Mouse (Mus musculus) hindbrain, postnatal 0 days (tissue): ENCODE data around the gene Dapk2. TPM values are rescaled to one million over a fixed set of nuclear protein-coding genes. Genes with fewer than 3 reads are reported as not detected.

ENCODE experiments used
- ATAC-seq: fragments of 200-750 bp; cut with Nextera tagmentation; 2 replicates; pipeline ENCODE4 v1.8.0; 2017; ENCODE audit warnings: mild to moderate bottlenecking, moderate TSS enrichment, moderate library complexity
- DNase-seq: peaks from one replicate; pipeline ENCODE4 v3.0.0-alpha.2; 2015; ENCODE audit warnings: low spot score
- H3K27ac ChIP-seq: fragments of 300-500 bp; sonication (generic); 2 replicates; pipeline ENCODE4 v1.5.1; 2014; ENCODE audit warnings: mild to moderate bottlenecking
- H3K27me3 ChIP-seq: fragments of 300-500 bp; sonication (generic); 2 replicates; pipeline ENCODE4 v1.6.1; 2014; ENCODE audit warnings: low read length, mixed read lengths; ENCODE audit not compliant: insufficient read depth
- H3K36me3 ChIP-seq: fragments of 300-500 bp; sonication (generic); 2 replicates; pipeline ENCODE4 v1.6.1; 2014; ENCODE audit warnings: low read length, mixed read lengths; ENCODE audit not compliant: insufficient read depth
- H3K4me1 ChIP-seq: fragments of 300-500 bp; sonication (generic); 2 replicates; pipeline ENCODE4 v1.6.1; 2014; ENCODE audit warnings: antibody characterized with exemption, low read length, mixed read lengths; ENCODE audit not compliant: insufficient read depth
- H3K4me2 ChIP-seq: fragments of 300-500 bp; sonication (generic); 2 replicates; pipeline ENCODE4 v1.6.1; 2014; ENCODE audit warnings: low read depth, mild to moderate bottlenecking, low read length, moderate library complexity, mixed read lengths
- H3K4me3 ChIP-seq: fragments of 300-500 bp; sonication (generic); 2 replicates; pipeline ENCODE4 v1.5.1; 2014; ENCODE audit warnings: low read length
- H3K9ac ChIP-seq: fragments of 300-500 bp; sonication (generic); replicated peaks from 2 replicates; pipeline ENCODE4 v1.6.1; 2014; ENCODE audit warnings: mild to moderate bottlenecking, low read length, moderate library complexity, mixed read lengths
- H3K9me3 ChIP-seq: fragments of 300-500 bp; sonication (generic); 2 replicates; pipeline ENCODE4 v1.6.1; 2016; ENCODE audit warnings: low read length, mixed read lengths
- CTCF ChIP-seq: IDR thresholded peaks from 2 replicates; pipeline ENCODE4 v1.5.1; 2016; ENCODE audit warnings: antibody characterized with exemption, control low read depth, low read depth
- WGBS: fragments of 180-500 bp; shearing (Covaris S2); extraction: QIAGEN DNeasy Blood & Tissue Kit; methylation state at CpG from one replicate; pipeline ENCODE4 v1.1.7; 2014; 5-methylcytosine and 5-hydroxymethylcytosine counted together
- polyA plus RNA-seq: library from polyadenylated mRNA; unstranded; fragments of >200 nt; fragmentation: Nextera tagmentation; extraction: Ambion mirVana; gene quantifications from 2 replicates; pipeline ENCODE4 v1.2.1, GENCODE M21; 2015
- total RNA-seq: library from RNA; depleted of rRNA; stranded (reverse); fragments of >200 nt; gene quantifications from 2 replicates; pipeline ENCODE4 v1.2.3, GENCODE M21; 2014

Dapk2 gene
- total and polyA plus RNA-seq, 2 experiments from 2014 or later = 0.21 to 0.55 TPM

- TF ChIP-seq CTCF = no peak
- ATAC-seq = no peak
- 94% methylated on average over 2 of the region's 2 CpGs for WGBS
Measured at GRCm38 (mm10) chr9:66119498-66119897, 38.5 kb upstream of the Dapk2 start.

GRCm38 (mm10) chr9:66120106-66120505 is 37.9 kb upstream of the Dapk2 start:
- ATAC-seq = no peak
- no peak for DNase-seq
- WGBS = 96% methylated on average over 4 of the region's 4 CpGs

More at GRCm38 (mm10) chr9:66119498-66119897, 38.5 kb upstream of the Dapk2 start:
- Histone ChIP-seq H3K27ac (no peak overlapping the region), H3K36me3 (no peaks in the 10 kb centered on the region), H3K4me3 (no peak overlapping the region), H3K4me2 (no peak overlapping the region), H3K4me1 (peaks cover 5% of the 10 kb centered on the region), H3K9ac (no peak overlapping the region), H3K27me3 (no peaks in the 10 kb centered on the region), H3K9me3 (no peaks in the 10 kb centered on the region)
- no peak for DNase-seq

GRCm38 (mm10) chr9:66120945-66121344 is 37.1 kb upstream of the Dapk2 start:
- H3K4me3 ChIP-seq = no peak overlapping the region
- no peaks in the 10 kb centered on the region for H3K36me3 ChIP-seq
- no peaks in the 10 kb centered on the region for H3K9me3 ChIP-seq
- 51% methylated on average over 3 of the region's 3 CpGs for WGBS
- H3K4me2 ChIP-seq = no peak overlapping the region
- TF ChIP-seq CTCF = no peak
- no peak overlapping the region for H3K9ac ChIP-seq
- DNase-seq = no peak
- H3K27me3 ChIP-seq = no peaks in the 10 kb centered on the region
- 0 out of 2 replicates have a peak overlapping the region, but pooled peaks have one; percentile 3 for H3K27ac ChIP-seq
- peaks cover 9% of the 10 kb centered on the region for H3K4me1 ChIP-seq
- ATAC-seq = no peak

More at GRCm38 (mm10) chr9:66120106-66120505, 37.9 kb upstream of the Dapk2 start:
- Histone ChIP-seq H3K27ac (no peak overlapping the region), H3K9ac (no peak overlapping the region), H3K27me3 (no peaks in the 10 kb centered on the region), H3K36me3 (no peaks in the 10 kb centered on the region), H3K4me1 (peaks cover 5% of the 10 kb centered on the region), H3K9me3 (no peaks in the 10 kb centered on the region), H3K4me2 (no peak overlapping the region), H3K4me3 (no peak overlapping the region)
- no peak for TF ChIP-seq CTCF

GRCm38 (mm10) chr9:66121421-66121820 is 36.6 kb upstream of the Dapk2 start:
- Histone ChIP-seq H3K9me3 (no peaks in the 10 kb centered on the region), H3K36me3 (no peaks in the 10 kb centered on the region), H3K27me3 (no peaks in the 10 kb centered on the region), H3K27ac (0 out of 2 replicates have a peak overlapping the region, but pooled peaks have one; percentile 3), H3K4me2 (no peak overlapping the region), H3K9ac (no peak overlapping the region), H3K4me3 (no peak overlapping the region), H3K4me1 (peaks cover 9% of the 10 kb centered on the region)
- DNase-seq = no peak
- TF ChIP-seq CTCF = no peak
- ATAC-seq = no peak

GRCm38 (mm10) chr9:66123648-66124047 is 34.4 kb upstream of the Dapk2 start:
- Histone ChIP-seq H3K9ac (peak overlapping the region; percentile 84), H3K27ac (peak overlapping the region; percentile 89; the same call in 1 of the 2 replicates), H3K4me1 (peaks cover 18% of the 10 kb centered on the region), H3K9me3 (no peaks in the 10 kb centered on the region), H3K36me3 (no peaks in the 10 kb centered on the region), H3K4me3 (peak overlapping the region; percentile 83), H3K27me3 (no peaks in the 10 kb centered on the region), H3K4me2 (peak overlapping the region; percentile 75)
- ATAC-seq = no peak
- no peak for DNase-seq
- no peak for TF ChIP-seq CTCF
- 8% methylated on average over 5 of the region's 5 CpGs for WGBS

- Histone ChIP-seq H3K4me1 (peaks cover 18% of the 10 kb centered on the region), H3K9me3 (no peaks in the 10 kb centered on the region), H3K27ac (peak overlapping the region; percentile 89), H3K9ac (peak overlapping the region; percentile 84), H3K36me3 (no peaks in the 10 kb centered on the region), H3K27me3 (no peaks in the 10 kb centered on the region), H3K4me3 (peak overlapping the region; percentile 83), H3K4me2 (peak overlapping the region; percentile 75)
- DNase-seq (peak; percentile 40), ATAC-seq (no peak; the same call in 1 of the 2 replicates)
- TF ChIP-seq CTCF = no peak
- WGBS = under 1% methylated on average over 12 of the region's 12 CpGs
Measured at GRCm38 (mm10) chr9:66124111-66124531, 33.9 kb upstream of the Dapk2 start.
